Mouse (Mus musculus): ENCODE measurements around the gene Prss42. TPM values are rescaled to one million over a fixed set of nuclear protein-coding genes. Genes with fewer than 3 reads are reported as not detected.
"Not testable (repeated sequence)": the region's sequence is repeated elsewhere in the genome, so short reads cannot be mapped to it uniquely, and the experiment has no call there.

The Prss42 gene
- total and polyA plus RNA-seq, 3 experiments, result not detected

- no peak for DNase-seq
Measured at GRCm38 (mm10) chr9:110788169-110788568, 9.8 kb upstream of the Prss42 start.

- no peak for DNase-seq
Measured at GRCm38 (mm10) chr9:110790462-110790861, 7.5 kb upstream of the Prss42 start.

DNA sequence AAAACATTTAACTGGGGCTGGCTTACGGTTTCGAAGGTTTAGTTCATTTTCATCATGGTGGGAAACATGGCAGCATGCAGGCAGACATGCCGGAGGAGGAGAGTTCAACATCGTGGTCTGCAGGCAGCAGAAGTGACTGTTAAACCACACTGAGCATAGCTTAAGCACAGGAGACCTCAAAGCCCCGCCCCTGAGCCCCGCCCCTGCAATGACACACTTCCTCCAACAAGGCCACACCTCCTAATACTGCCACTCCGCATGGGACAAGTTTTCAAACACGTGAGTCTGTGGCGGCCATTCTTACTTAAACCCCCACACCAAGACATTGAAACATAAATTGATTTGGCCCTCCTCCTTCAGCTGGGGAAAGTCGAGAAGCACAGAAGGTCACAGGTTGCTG lies 953 bp upstream of the Prss42 start:
- no peak for DNase-seq

- DNase-seq, result no peak
Measured at GRCm38 (mm10) chr9:110800834-110801479, 3.0 kb downstream of the Prss42 start.

DNA sequence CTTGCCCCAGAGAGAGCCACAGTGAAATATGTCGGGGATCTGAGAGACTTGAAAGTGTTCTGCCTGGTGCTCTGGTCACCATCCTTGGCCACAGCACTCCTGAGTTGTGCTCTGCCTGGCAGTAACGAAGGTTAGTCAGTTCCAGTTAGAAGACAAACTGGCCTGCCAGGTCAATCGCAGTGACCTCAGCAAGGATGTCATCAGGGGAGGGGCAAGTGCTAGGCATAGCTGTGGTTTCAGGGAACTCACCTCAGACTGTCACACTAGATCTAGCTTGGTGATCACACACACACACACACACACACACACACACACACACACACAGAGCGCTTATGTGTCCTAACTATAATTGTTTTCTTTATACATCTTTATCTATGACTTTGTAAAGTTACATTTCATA lies 5.3 kb downstream of the Prss42 start:
- no peak for DNase-seq

DNA sequence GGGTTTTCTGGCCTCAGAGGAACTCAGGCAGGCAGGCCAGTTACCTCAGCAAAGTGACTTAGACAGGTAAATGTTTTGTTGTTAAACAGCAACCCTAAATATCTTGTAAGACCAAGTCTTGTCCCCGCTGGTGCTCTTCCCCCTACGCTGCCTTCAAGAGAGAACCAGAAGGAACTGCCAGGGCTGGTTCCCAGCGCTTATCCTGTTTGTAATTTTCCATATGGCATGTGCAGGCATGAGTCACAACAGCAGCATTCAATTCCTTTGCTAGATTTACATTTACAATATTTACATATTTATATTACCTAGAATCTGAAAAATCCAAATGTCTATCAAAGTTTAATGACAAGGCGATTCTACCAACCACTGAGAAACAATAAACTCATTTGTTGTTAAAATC lies 12.1 kb downstream of the Prss42 start:
- DNase-seq, result no peak

DNA sequence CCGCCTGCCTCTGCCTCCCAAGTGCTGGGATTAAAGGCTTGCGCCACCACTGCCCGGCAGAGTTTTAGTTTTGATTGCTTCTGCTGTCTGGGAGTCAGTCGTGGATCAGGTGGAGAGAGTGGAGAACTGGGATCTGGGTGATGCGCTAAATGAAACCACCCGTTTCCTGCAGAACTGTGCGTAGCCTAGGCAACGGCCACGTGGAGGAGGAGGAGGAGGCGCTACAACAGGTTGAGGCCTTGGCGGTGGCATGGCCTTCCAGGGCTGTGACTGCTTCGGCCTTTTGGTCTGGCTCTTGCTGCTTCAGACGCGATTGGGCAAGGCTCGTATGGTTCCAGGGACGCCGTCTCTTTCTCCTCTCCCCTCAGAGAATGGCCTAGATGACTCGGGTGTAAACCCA lies 15.8 kb downstream of the Prss42 start, which contains the start of gene Prss44:
Prss44 (plus strand) TSS at position 206 of the 400 bp plus-strand sequence.
- DNase-seq, result no peak

DNA sequence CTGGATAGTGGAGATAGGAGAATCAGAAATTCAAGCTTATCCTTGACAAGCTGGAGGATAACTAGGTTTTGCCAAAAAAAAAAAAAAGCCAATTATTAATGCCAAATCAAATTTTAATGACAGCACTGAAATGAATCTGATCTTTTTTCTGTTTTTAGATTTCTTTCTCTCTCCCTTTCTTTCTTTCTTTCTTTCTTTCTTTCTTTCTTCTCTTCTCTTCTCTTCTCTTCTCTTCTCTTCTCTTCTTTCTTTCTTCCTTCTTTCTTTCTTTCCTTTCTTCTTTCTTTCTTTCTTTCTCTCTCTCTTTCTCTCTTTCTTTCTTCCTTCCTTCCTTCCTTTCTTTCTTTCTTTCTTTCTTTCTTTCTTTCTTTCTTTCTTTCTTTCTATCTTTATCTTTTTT lies 22.6 kb downstream of the Prss42 start:
- DNase-seq, result not testable (repeated sequence)

DNA sequence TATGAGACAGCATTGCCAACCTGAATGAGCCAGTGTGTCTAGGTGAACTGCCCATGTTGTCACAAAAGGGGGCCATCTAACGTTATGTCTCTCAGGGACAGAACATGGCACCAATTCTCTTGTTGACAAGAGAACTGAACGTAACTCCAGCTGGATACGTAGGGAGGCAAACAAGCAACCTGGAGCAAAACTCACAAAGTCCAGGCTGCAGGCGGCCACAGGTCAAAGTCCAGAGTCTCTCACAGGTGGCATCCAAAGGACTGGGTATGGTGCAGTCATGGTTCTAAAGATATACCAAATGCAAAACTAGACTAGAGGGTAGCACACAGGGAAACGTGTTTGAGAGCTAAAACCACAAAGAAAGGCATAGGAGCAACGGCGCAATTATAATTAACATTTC lies 23.5 kb downstream of the Prss42 start:
- DNase-seq, result no peak

DNA sequence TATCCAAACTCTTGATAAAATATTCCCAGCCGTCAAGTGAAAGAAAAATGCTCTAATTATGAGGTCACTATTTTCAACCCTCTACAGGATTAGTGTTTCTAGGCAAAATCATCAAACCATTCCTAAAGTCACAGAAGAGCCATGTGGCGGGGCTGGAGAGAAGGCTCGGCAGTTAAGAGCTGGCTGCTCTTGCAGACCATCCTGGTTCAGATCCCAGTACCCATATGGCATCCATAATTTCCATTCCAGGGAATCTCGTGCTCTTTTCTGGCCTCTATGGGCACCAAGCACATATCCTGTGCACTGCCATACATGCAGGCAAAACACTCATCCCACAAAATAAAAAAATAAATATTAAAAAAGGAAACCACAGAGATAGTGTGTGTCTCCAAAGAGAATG lies 27.5 kb downstream of the Prss42 start:
- DNase-seq, result no peak

- DNase-seq, result no peak
Measured at GRCm38 (mm10) chr9:110825832-110826231, 27.9 kb downstream of the Prss42 start.

- DNase-seq, result no peak
Measured at GRCm38 (mm10) chr9:110826390-110826789, 28.4 kb downstream of the Prss42 start, which contains the start of gene Prss43. Prss43 (plus strand) TSS chr9:110826690.

GRCm38 (mm10) chr9:110833021-110833420 lies 35.1 kb downstream of the Prss42 start:
- no peak for DNase-seq

DNA sequence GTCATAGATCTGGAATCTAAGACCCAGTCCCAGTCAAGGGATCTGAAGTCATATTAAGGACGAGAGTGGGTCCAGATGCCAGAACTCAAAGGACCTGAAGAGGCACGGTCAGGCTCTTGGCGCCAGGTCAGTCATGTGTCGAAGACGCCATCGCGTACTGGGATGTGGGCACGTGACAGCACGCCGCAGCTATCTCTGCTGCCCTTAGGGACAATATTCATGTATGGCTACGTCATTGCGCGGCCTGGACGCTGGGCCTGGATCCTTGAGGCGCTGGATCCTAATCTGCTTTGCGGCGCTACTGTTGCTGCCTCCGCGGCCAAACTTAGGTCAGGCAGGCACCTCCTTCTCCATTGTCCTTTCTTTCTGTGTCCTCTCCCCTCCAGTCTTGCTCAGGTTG lies 36.4 kb downstream of the Prss42 start, which contains the start of gene Prss45:
Prss45 (plus strand) TSS at position 178 of the 400 bp plus-strand sequence.
- DNase-seq, result no peak

- no peak for DNase-seq
Measured at GRCm38 (mm10) chr9:110834961-110835360, 37.0 kb downstream of the Prss42 start.

DNA sequence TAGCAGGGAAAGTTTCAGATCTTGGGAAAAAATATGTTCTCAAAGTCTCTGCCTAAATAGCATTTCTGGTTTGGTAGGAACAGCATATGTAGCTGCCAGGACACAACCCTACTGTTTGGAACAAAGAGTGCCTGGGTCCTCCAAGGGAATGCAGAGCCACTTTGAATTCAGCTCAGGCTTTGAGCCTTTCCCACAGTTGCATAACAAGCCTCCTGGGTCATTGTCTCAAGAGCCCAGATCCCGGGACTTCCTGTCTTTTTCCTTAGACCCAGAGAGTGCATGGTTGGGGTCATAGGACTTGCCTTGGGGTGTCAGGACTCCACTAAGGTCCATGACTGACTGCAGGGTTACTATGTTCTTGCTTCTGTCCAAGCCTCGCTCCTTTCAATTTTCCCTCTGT lies 38.1 kb downstream of the Prss42 start:
- no peak for DNase-seq

GRCm38 (mm10) chr9:110840905-110841304 lies 42.9 kb downstream of the Prss42 start:
- DNase-seq, result no peak

DNA sequence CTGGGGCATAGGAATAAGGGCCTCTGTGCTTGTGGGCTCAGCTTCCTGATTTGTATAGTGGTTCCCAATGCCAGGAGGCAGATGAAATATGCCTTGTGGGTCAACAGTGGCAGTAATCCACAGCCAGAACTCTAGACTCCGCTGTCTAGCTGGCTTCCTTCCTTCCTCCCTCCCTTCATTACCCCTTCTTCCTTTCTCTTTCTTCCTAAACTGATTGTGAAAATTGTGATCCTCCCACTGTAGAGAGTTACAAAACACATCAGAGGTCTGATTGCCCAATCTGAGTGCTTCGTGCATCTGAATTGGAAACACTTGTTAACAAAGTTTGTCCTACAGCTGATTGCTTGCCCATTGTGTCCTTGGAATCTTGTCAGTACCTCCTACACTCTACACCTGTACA lies 43.5 kb downstream of the Prss42 start:
- peak; percentile 35 for DNase-seq

- DNase-seq, result no peak
Measured at GRCm38 (mm10) chr9:110844206-110844605, 46.2 kb downstream of the Prss42 start, which contains the start of gene Prss46. Prss46 (plus strand) TSS chr9:110844506.

GRCm38 (mm10) chr9:110849162-110849561 lies 51.2 kb downstream of the Prss42 start:
- no peak for DNase-seq
